Comparison of ENCODE assay signal across 12 mouse cellular contexts in genomic region chr15:52937138-52937537, GRCm38 (mm10).
DNase-seq lines count a peak whose midpoint lies in the region.
"Had no signal": no experiment of that assay in that cellular context is flagged by ENCODE, and none has a peak within 500 bp of the region (broad histone marks: within the 10 kb centered on the region; RNA-seq: fewer than 3 reads in every experiment).

No protein-coding gene starts in this region.

- DNase-seq in cerebellum, adult 11-12 months = peak; percentile 5
- no peak for DNase-seq in cerebellum, postnatal 4 days (ENCODE audit: low spot score in 2 of 2)
- DNase-seq in cerebellum, adult 8-10 months = peak; percentile 2
- DNase-seq in cerebellum, postnatal 25 days = peak; percentile 30 to 36
- no peak for DNase-seq in spleen, adult 18-20 months
- DNase-seq in layer of hippocampus, postnatal 36 days = no peak
- DNase-seq in lung, postnatal 25 days (ENCODE audit: low spot score) = no peak
- DNase-seq: adrenal gland, postnatal 14 days; forebrain, postnatal 0 days; gastrocnemius, adult 2 months; gastrocnemius, postnatal 25 days; kidney, adult 18-20 months had no signal

Comparison
In these comparisons a context has a peak if more than half of its experiments do, and no peak if none do; other contexts are left out.
1. DNase-seq: peak in cerebellum, adult 11-12 months (single experiment), cerebellum, adult 8-10 months (single experiment) and cerebellum, postnatal 25 days (2 of 2); none in cerebellum, postnatal 4 days (0 of 2), spleen, adult 18-20 months (0 of 2), layer of hippocampus, postnatal 36 days (0 of 2) and lung, postnatal 25 days (single experiment).